Mouse (Mus musculus) macrophage (primary cell): Measurements from ENCODE around the gene Zc3h10. TPM values are rescaled to one million over a fixed set of nuclear protein-coding genes. Genes with fewer than 3 reads are reported as not detected.

Experiments
- H3K27ac ChIP-seq: fragments of 350-480 bp; formaldehyde crosslinking; 2 replicates; pipeline ENCODE4 v1.9.0; 2021
- H3K36me3 ChIP-seq: fragments of 350-480 bp; formaldehyde crosslinking; 2 replicates; pipeline ENCODE4 v1.9.0; 2021; ENCODE audit errors: inconsistent target
- H3K4me3 ChIP-seq: fragments of 350-480 bp; formaldehyde crosslinking; 2 replicates; pipeline ENCODE4 v1.9.0; 2021; ENCODE audit errors: inconsistent target
- H3K79me2 ChIP-seq: fragments of 350-480 bp; formaldehyde crosslinking; 2 replicates; pipeline ENCODE4 v1.9.0; 2021; ENCODE audit errors: inconsistent target
- WGBS: methylation state at CpG from one replicate; pipeline ENCODE4 v1.1.7; 2026; ENCODE audit warnings: inconsistent platforms; ENCODE audit not compliant: missing documents; 5-methylcytosine and 5-hydroxymethylcytosine counted together
- polyA plus RNA-seq: library from polyadenylated mRNA; stranded (reverse); fragments of 250-400 nt; gene quantifications from 3 replicates; pipeline ENCODE4 v1.2.4, GENCODE M21; 2018; ENCODE audit warnings: inconsistent platforms

The Zc3h10 gene
- polyA plus RNA-seq, 1 experiment from 2014 or later, result 9.6 TPM

- Histone ChIP-seq H3K4me3 (no peak overlapping the region), H3K36me3 (peaks cover 26% of the 10 kb centered on the region; the same call in 1 of the 2 replicates), H3K79me2 (peaks cover 34% of the 10 kb centered on the region), H3K27ac (no peak overlapping the region)
- WGBS, result 98% methylated on average over 3 of the region's 3 CpGs
Observed at GRCm38 (mm10) chr10:128545570-128545898, 2.0 kb downstream of the Zc3h10 start.

- Histone ChIP-seq H3K27ac (no peak overlapping the region), H3K4me3 (no peak overlapping the region), H3K36me3 (peaks cover 26% of the 10 kb centered on the region; the same call in 1 of the 2 replicates), H3K79me2 (peaks cover 34% of the 10 kb centered on the region)
- 92% methylated on average over 33 of the region's 37 CpGs for WGBS
Observed at GRCm38 (mm10) chr10:128544674-128545569, 2.7 kb downstream of the Zc3h10 start.

- Histone ChIP-seq H3K36me3 (peaks cover 26% of the 10 kb centered on the region; the same call in 1 of the 2 replicates), H3K79me2 (peaks cover 34% of the 10 kb centered on the region), H3K27ac (no peak overlapping the region), H3K4me3 (no peak overlapping the region)
- WGBS, result 92% methylated on average over 15 of the region's 15 CpGs
Observed at GRCm38 (mm10) chr10:128544151-128544657, 3.4 kb downstream of the Zc3h10 start.

GRCm38 (mm10) chr10:128543100-128543499 lies 4.5 kb downstream of the Zc3h10 start:
- H3K79me2 ChIP-seq, result peaks cover 28% of the 10 kb centered on the region; the same call in 1 of the 2 replicates
- 86% methylated on average over 2 of the region's 2 CpGs for WGBS
- H3K36me3 ChIP-seq, result peaks cover 26% of the 10 kb centered on the region; the same call in 1 of the 2 replicates
- no peak overlapping the region for H3K4me3 ChIP-seq
- no peak overlapping the region for H3K27ac ChIP-seq

- WGBS, result no CpG with 5 or more reads among the region's 1 CpGs
- no peaks in the 10 kb centered on the region; the same call in 1 of the 2 replicates for H3K79me2 ChIP-seq
- H3K27ac ChIP-seq, result no peak overlapping the region
- no peak overlapping the region for H3K4me3 ChIP-seq
- peaks cover 9% of the 10 kb centered on the region; the same call in 1 of the 2 replicates for H3K36me3 ChIP-seq
Observed at GRCm38 (mm10) chr10:128538340-128538870, 9.2 kb downstream of the Zc3h10 start.

- no peaks in the 10 kb centered on the region for H3K36me3 ChIP-seq
- peak overlapping the region; percentile 85 for H3K27ac ChIP-seq
- WGBS, result 13% methylated on average over 18 of the region's 18 CpGs
- no peaks in the 10 kb centered on the region for H3K79me2 ChIP-seq
- H3K4me3 ChIP-seq, result peak overlapping the region; percentile 12
Observed at GRCm38 (mm10) chr10:128536266-128536940, 11.2 kb downstream of the Zc3h10 start.

- H3K27ac ChIP-seq, result peak overlapping the region; percentile 85
- WGBS, result 24% methylated on average over 4 of the region's 4 CpGs
- H3K36me3 ChIP-seq, result no peaks in the 10 kb centered on the region
- peak overlapping the region; percentile 12; the same call in 1 of the 2 replicates for H3K4me3 ChIP-seq
- no peaks in the 10 kb centered on the region for H3K79me2 ChIP-seq
Observed at GRCm38 (mm10) chr10:128535624-128536265, 11.8 kb downstream of the Zc3h10 start.

- H3K79me2 ChIP-seq, result no peaks in the 10 kb centered on the region
- H3K36me3 ChIP-seq, result no peaks in the 10 kb centered on the region
- WGBS, result 83% methylated on average over 2 of the region's 2 CpGs
- no peak overlapping the region for H3K4me3 ChIP-seq
- H3K27ac ChIP-seq, result peak overlapping the region; percentile 85
Observed at GRCm38 (mm10) chr10:128535206-128535605, 12.4 kb downstream of the Zc3h10 start.

- H3K36me3 ChIP-seq, result peaks cover 8% of the 10 kb centered on the region; the same call in 1 of the 2 replicates
- WGBS, result 12% methylated on average over 23 of the region's 28 CpGs
- peaks cover 38% of the 10 kb centered on the region for H3K79me2 ChIP-seq
- H3K4me3 ChIP-seq, result peak overlapping the region; percentile 37
- H3K27ac ChIP-seq, result peak overlapping the region; percentile 84
Observed at GRCm38 (mm10) chr10:128526366-128527356, 20.9 kb downstream of the Zc3h10 start.

- peak within 1 kb of the TSS; percentile 95 for H3K4me3 ChIP-seq
- H3K79me2 ChIP-seq, result peaks cover 44% of the 10 kb centered on the region
- 1% methylated on average over 37 of the region's 37 CpGs for WGBS
- peak within 1 kb of the TSS; percentile 84 for H3K27ac ChIP-seq
- H3K36me3 ChIP-seq, result peaks cover 16% of the 10 kb centered on the region; the same call in 1 of the 2 replicates
Observed at GRCm38 (mm10) chr10:128525671-128526308, 21.8 kb downstream of the Zc3h10 start, which contains the start of gene Esyt1. Esyt1 (minus strand) TSS chr10:128525871.

- Histone ChIP-seq H3K27ac (peak overlapping the region; percentile 76), H3K4me3 (peak overlapping the region; percentile 95), H3K36me3 (peaks cover 24% of the 10 kb centered on the region; the same call in 1 of the 2 replicates), H3K79me2 (peaks cover 49% of the 10 kb centered on the region)
- under 1% methylated on average over 58 of the region's 58 CpGs for WGBS
Observed at GRCm38 (mm10) chr10:128524732-128525662, 22.6 kb downstream of the Zc3h10 start.
